In genomic region chr16:4876033-4876680, GRCm38 (mm10) we compare ENCODE assay signal across 10 mouse cellular contexts. TPM values are rescaled to one million over a fixed set of nuclear protein-coding genes. Genes with fewer than 3 reads are reported as not detected.
A peak's percentile ranks its signal among the peaks of the same experiment; 100 is the strongest.
DNase-seq lines count a peak whose midpoint lies in the region; ATAC-seq lines count a peak whose summit lies in the region.
"Had no signal": no experiment of that assay in that cellular context is flagged by ENCODE, and none has a peak within 500 bp of the region (broad histone marks: within the 10 kb centered on the region; RNA-seq: fewer than 3 reads in every experiment).

No protein-coding gene starts in this region.

- no peak overlapping the region for H3K4me3 ChIP-seq in lung, embryonic 15.5 days
- H3K4me3 ChIP-seq: embryonic facial prominence, embryonic 12.5 days had no signal

- H3K27ac ChIP-seq in lung, embryonic 15.5 days, result peak overlapping the region; percentile 60
- H3K27ac ChIP-seq: embryonic facial prominence, embryonic 12.5 days had no signal

- H3K9me3 ChIP-seq in lung, embryonic 15.5 days, result no peaks in the 10 kb centered on the region
- H3K9me3 ChIP-seq: embryonic facial prominence, embryonic 12.5 days had no signal

- ATAC-seq in lung, embryonic 15.5 days (ENCODE audit: borderline replicate concordance, extremely low read depth, low FRiP score, low TSS enrichment), result no peak
- ATAC-seq in megakaryocyte-erythroid progenitor cell, adult 5-6 weeks (replicated peaks; ENCODE audit: low FRiP score, low TSS enrichment, poor library complexity, severe bottlenecking), result no peak

- intact Hi-C loops in heart, postnatal 25 days (cut with DNase I), result no loop called here

- DNase-seq in heart, adult 11 months, result peak; percentile 93
- DNase-seq in heart, postnatal 25 days (ENCODE audit: low spot score), result no peak
- peak; percentile 79 for DNase-seq in Muller cell, postnatal 12 days (ENCODE audit: inconsistent ontology term)
- DNase-seq in cerebellum, postnatal 36 days, result peak; percentile 53 to 64
- peak; percentile 71 for DNase-seq in layer of hippocampus, adult 9-11 months
- DNase-seq in testis, postnatal 14 days (ENCODE audit: low spot score), result peak; percentile 49

- no peak overlapping the region for H3K9ac ChIP-seq in lung, embryonic 15.5 days
- H3K9ac ChIP-seq: embryonic facial prominence, embryonic 12.5 days had no signal

- H3K27me3 ChIP-seq in lung, embryonic 15.5 days, result no peaks in the 10 kb centered on the region
- H3K27me3 ChIP-seq: embryonic facial prominence, embryonic 12.5 days had no signal

- H3K4me1 ChIP-seq in lung, embryonic 15.5 days, result peaks cover 43% of the 10 kb centered on the region

- peak overlapping the region; percentile 20 for H3K4me2 ChIP-seq in lung, embryonic 15.5 days
- H3K4me2 ChIP-seq: embryonic facial prominence, embryonic 12.5 days had no signal

- WGBS in lung, embryonic 15.5 days, result 59% methylated on average over 8 of the region's 8 CpGs

- peaks cover 21% of the 10 kb centered on the region for H3K36me3 ChIP-seq in lung, embryonic 15.5 days

RNA-seq across cellular contexts. Expression of gene Ubald1, which starts 4.0 kb away (rescaled TPM):
- total RNA-seq in heart, postnatal 25 days (2021), result 10 to 100 TPM; 20.2 to 20.9 TPM
- 35.7 TPM in 2 replicates for polyA plus RNA-seq in lung, embryonic 15.5 days (2015; fragmentation: Nextera tagmentation; extraction: Ambion mirVana)
- total RNA-seq in megakaryocyte-erythroid progenitor cell, adult 5-6 weeks (2014; fragmentation: Nextera tagmentation), result 20.3 and 33.3 TPM in 2 replicates
- total RNA-seq in megakaryocyte-erythroid progenitor cell, adult 5-6 weeks (2017), result 15.2 and 16.5 TPM in 2 replicates

RNA-seq across cellular contexts. Expression of gene Mgrn1, which starts 9.9 kb away (rescaled TPM):
- 100 to 1,000 TPM; 147 to 148 TPM for total RNA-seq in heart, postnatal 25 days (2021)
- 88.1 and 93.0 TPM in 2 replicates for polyA plus RNA-seq in lung, embryonic 15.5 days (2015; fragmentation: Nextera tagmentation; extraction: Ambion mirVana)
- 16.0 and 21.8 TPM in 2 replicates for total RNA-seq in megakaryocyte-erythroid progenitor cell, adult 5-6 weeks (2014; fragmentation: Nextera tagmentation)
- total RNA-seq in megakaryocyte-erythroid progenitor cell, adult 5-6 weeks (2017), result 8.7 and 13.3 TPM in 2 replicates

RNA-seq across cellular contexts. Expression of gene 4930562C15Rik, which starts 40.9 kb away (rescaled TPM):
- not detected for total RNA-seq in heart, postnatal 25 days (2021)
- 0.57 and 0.69 TPM in 2 replicates for polyA plus RNA-seq in lung, embryonic 15.5 days (2015; fragmentation: Nextera tagmentation; extraction: Ambion mirVana)
- not detected in 2 replicates for total RNA-seq in megakaryocyte-erythroid progenitor cell, adult 5-6 weeks (2014; fragmentation: Nextera tagmentation)
- not detected in 2 replicates for total RNA-seq in megakaryocyte-erythroid progenitor cell, adult 5-6 weeks (2017)
- total RNA-seq: layer of hippocampus, adult 18-20 months had no signal

Comparison
In these comparisons a context has a peak if more than half of its experiments do, and no peak if none do; other contexts are left out.
1. RNA of gene Mgrn1, which starts 9.9 kb away (total RNA-seq): 147 to 148 TPM in heart, postnatal 25 days; 8.7 to 21.8 TPM in megakaryocyte-erythroid progenitor cell, adult 5-6 weeks; every median in the first group is over 4 times any median in the second.